19 mouse cellular contexts compared by ENCODE assay signal in genomic region chr4:7172528-7173306, GRCm38 (mm10).
DNase-seq lines count a peak whose midpoint lies in the region; ATAC-seq and TF ChIP-seq lines count a peak whose summit lies in the region.
"Had no signal": no experiment of that assay in that cellular context is flagged by ENCODE, and none has a peak within 500 bp of the region (broad histone marks: within the 10 kb centered on the region; RNA-seq: fewer than 3 reads in every experiment).

No protein-coding gene starts in this region.

- TF ChIP-seq POLR2A in lung, adult 2 months (IDR thresholded peaks at IDR 0.05; ENCODE audit: borderline replicate concordance, extremely low read depth, low read depth, low read length) = no peak

- DNase-seq in cerebellum, postnatal 14 days = peak; percentile 20 to 31
- DNase-seq in cerebellum, adult 11 months = no peak
- DNase-seq in layer of hippocampus, adult 9-10 months (ENCODE audit: low spot score) = peak; percentile 29
- DNase-seq in layer of hippocampus, postnatal 25 days (ENCODE audit: extremely low spot score in 1 of 2, low spot score in 1 of 2) = no peak
- peak; percentile 34 for DNase-seq in brain, adult 2 months (ENCODE audit: low read depth, low spot score)
- no peak for DNase-seq in lung, adult 2 months
- DNase-seq: cerebellum, adult 9-11 months; heart, adult 18-20 months; heart, postnatal 4 days; kidney, adult 9 months; liver; lung, postnatal 10 days; midbrain, embryonic 14.5 days; spleen, adult 18-20 months; thymus, postnatal 25 days had no signal

- no peaks in the 10 kb centered on the region for H3K4me1 ChIP-seq in lung, adult 2 months (ENCODE audit: control insufficient read depth, insufficient read depth, low read length)
- H3K4me1 ChIP-seq: embryonic facial prominence, embryonic 13.5 days had no signal

- 66% methylated on average over 7 of the region's 7 CpGs for WGBS in lung, adult 2 months

- no peak for TF ChIP-seq CTCF in lung, adult 2 months (IDR thresholded peaks at IDR 0.05; ENCODE audit: insufficient read depth, low read length)

- ATAC-seq in megakaryocyte, adult 5-6 weeks (ENCODE audit: poor library complexity, severe bottlenecking) = peak; percentile 69
- ATAC-seq: hindbrain, embryonic 16.5 days had no signal

- no peak overlapping the region for H3K4me3 ChIP-seq in lung, adult 2 months (replicated peaks; ENCODE audit: extremely low read depth, low read depth, low read length)
- H3K4me3 ChIP-seq: embryonic facial prominence, embryonic 13.5 days; myocyte had no signal

Comparison
In these comparisons a context has a peak if more than half of its experiments do, and no peak if none do; other contexts are left out.
1. DNase-seq: peak in cerebellum, postnatal 14 days (2 of 2), layer of hippocampus, adult 9-10 months (single experiment) and brain, adult 2 months (single experiment); none in cerebellum, adult 11 months (single experiment), layer of hippocampus, postnatal 25 days (0 of 2) and lung, adult 2 months (single experiment).